Mouse (Mus musculus): ENCODE results near the gene Il33.

DNA sequence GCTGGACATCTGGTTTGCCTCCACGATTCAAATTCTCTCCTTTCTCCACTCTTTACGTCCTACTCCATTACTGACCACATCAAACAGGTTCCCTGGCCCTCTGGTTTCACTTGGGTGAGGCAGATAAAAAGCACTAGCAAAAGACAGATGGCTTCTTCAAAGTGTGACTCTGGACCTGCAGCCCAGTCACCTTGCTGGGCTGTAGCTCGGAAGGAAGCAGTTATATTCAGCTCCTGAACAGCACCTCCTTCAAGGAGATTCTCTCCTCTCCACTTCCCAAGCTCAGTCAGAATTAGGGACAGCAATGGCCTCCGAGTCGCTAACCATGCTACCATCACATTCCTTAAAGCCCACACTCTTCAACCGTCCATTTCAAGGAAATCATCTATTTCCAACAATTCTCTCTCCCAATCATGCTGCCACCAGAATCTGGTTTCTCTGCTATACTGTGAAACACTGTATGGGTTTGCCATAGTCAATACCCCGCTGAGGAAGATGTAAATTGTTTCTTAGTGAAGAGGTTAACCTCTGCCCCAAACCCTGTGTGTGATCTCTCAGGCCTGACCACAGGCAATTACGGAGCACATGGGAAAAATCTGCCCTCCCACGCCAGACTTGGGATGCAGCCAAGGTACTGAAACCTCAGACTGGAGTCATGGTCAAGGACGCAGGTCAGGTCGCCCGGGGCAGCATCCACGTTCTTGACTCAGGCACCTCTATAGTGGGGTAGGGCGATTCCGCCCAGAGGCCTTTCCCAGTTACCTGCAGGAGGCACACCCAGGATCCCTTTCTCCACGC lies 59.5 kb downstream of the Il33 start:
- TF ChIP-seq GATA1 (IDR thresholded peaks at IDR 0.05; ENCODE audit: low read length) = no peak
- TF ChIP-seq TAL1 (IDR thresholded peaks at IDR 0.05; ENCODE audit: low read length) = no peak
